Mouse (Mus musculus) gastrocnemius, adult 8-10 months (tissue): Measurements from ENCODE around the gene Gm13279. TPM values are rescaled to one million over a fixed set of nuclear protein-coding genes. Genes with fewer than 3 reads are reported as not detected.
"Not testable (repeated sequence)": the region's sequence is repeated elsewhere in the genome, so short reads cannot be mapped to it uniquely, and the experiment has no call there.

Experiments
- DNase-seq, 2 experiments: peaks; one replicate each; pipeline ENCODE4 v3.0.0; 2022; ENCODE audit warnings: low spot score in 2 of 2
- total RNA-seq, 4 experiments: library from RNA; stranded (reverse); gene quantifications; 2 replicates each; pipeline ENCODE4 v1.2.4; 2022

The Gm13279 gene
- total RNA-seq, 4 experiments from 2014 or later = not detected

GRCm38 (mm10) chr4:88793936-88794675, 3.1 kb upstream of the Gm13279 start, which contains the start of gene Gm13275:
Gene Gm13275 (plus strand): TSS chr4:88794487.
- peak; percentile 63 for DNase-seq

GRCm38 (mm10) chr4:88799365-88799764, 2.2 kb downstream of the Gm13279 start, which contains the start of gene Gm13285:
Gene Gm13285 (plus strand): TSS chr4:88799665.
- not testable (repeated sequence) for DNase-seq

GRCm38 (mm10) chr4:88802954-88803353, 5.8 kb downstream of the Gm13279 start, which contains the start of gene Gm13287:
Gene Gm13287 (plus strand): TSS chr4:88803254.
- not testable (repeated sequence) for DNase-seq

GRCm38 (mm10) chr4:88805231-88805630, 8.0 kb downstream of the Gm13279 start, which contains the start of gene Gm13288:
Gene Gm13288 (plus strand): TSS chr4:88805531.
- DNase-seq = not testable (repeated sequence)

- peak in 1 of 2 experiments; percentile 10 for DNase-seq
Measured at GRCm38 (mm10) chr4:88805761-88806160, 8.6 kb downstream of the Gm13279 start.

- DNase-seq = no peak
Measured at GRCm38 (mm10) chr4:88815928-88816327, 18.7 kb downstream of the Gm13279 start, which contains the start of gene Ifna7. Gene Ifna7 (plus strand): TSS chr4:88816228.

- no peak for DNase-seq
Measured at GRCm38 (mm10) chr4:88819659-88820058, 22.5 kb downstream of the Gm13279 start, which contains the start of gene Ifna11. Gene Ifna11 (plus strand): TSS chr4:88819959.

- DNase-seq = no peak
Measured at GRCm38 (mm10) chr4:88822995-88823394, 25.8 kb downstream of the Gm13279 start.

- not testable (repeated sequence) for DNase-seq
Measured at GRCm38 (mm10) chr4:88827116-88827515, 29.9 kb downstream of the Gm13279 start, which contains the start of gene Ifna6. Gene Ifna6 (plus strand): TSS chr4:88827416.

- no peak for DNase-seq
Measured at GRCm38 (mm10) chr4:88830523-88830922, 33.3 kb downstream of the Gm13279 start.

- not testable (repeated sequence) for DNase-seq
Measured at GRCm38 (mm10) chr4:88835225-88835624, 38.0 kb downstream of the Gm13279 start, which contains the start of gene Ifna5. Gene Ifna5 (plus strand): TSS chr4:88835525.

- no peak for DNase-seq
Measured at GRCm38 (mm10) chr4:88838828-88839227, 41.6 kb downstream of the Gm13279 start.

GRCm38 (mm10) chr4:88840058-88840457, 42.9 kb downstream of the Gm13279 start:
- no peak for DNase-seq

GRCm38 (mm10) chr4:88841438-88841911, 44.3 kb downstream of the Gm13279 start, which contains the start of gene Ifna4:
Gene Ifna4 (plus strand): TSS chr4:88841861.
- DNase-seq = no peak

- DNase-seq = no peak
Measured at GRCm38 (mm10) chr4:88845334-88845733, 48.1 kb downstream of the Gm13279 start.

Other genes with a start within 250 kb of the Gm13279 start
- gene Ifna15, start 239.2 kb upstream of the Gm13279 start, total RNA-seq = not detected
- not detected for gene Ifna14, start 225.6 kb upstream of the Gm13279 start, total RNA-seq
- not detected for gene Ifna9, start 205.0 kb upstream of the Gm13279 start, total RNA-seq
- gene Ifna12, start 194.0 kb upstream of the Gm13279 start, total RNA-seq = not detected
- gene C87499, start 163.0 kb upstream of the Gm13279 start, total RNA-seq = not detected
- gene Ifna13, start 152.9 kb upstream of the Gm13279 start, total RNA-seq = not detected
- gene Ifna16, start 120.5 kb upstream of the Gm13279 start, total RNA-seq = not detected
- not detected for gene Ifna2, start 113.5 kb upstream of the Gm13279 start, total RNA-seq
- gene Ifnab, start 106.0 kb upstream of the Gm13279 start, total RNA-seq = not detected
- under 1 TPM in 3 of 4 experiments, not detected in 1; 0.24 to 0.51 (median 0.38) TPM for gene Gm26566, start 75.6 kb upstream of the Gm13279 start, total RNA-seq
- gene Klhl9, start 74.9 kb upstream of the Gm13279 start, total RNA-seq = 10 to 100 TPM; 54.5 to 64.5 (median 57.9) TPM
- gene Gm13271, start 42.5 kb upstream of the Gm13279 start, total RNA-seq = not detected
- gene Gm13283, start 37.3 kb upstream of the Gm13279 start, total RNA-seq = not detected
- gene Gm13290, start 23.6 kb upstream of the Gm13279 start, total RNA-seq = not detected
- gene Gm13289, start 20.5 kb upstream of the Gm13279 start, total RNA-seq = not detected
- gene Gm13272, start 17.5 kb upstream of the Gm13279 start, total RNA-seq = not detected
- not detected for gene Ifnz, start 15.3 kb upstream of the Gm13279 start, total RNA-seq
- not detected for gene Gm13276, start 11.7 kb upstream of the Gm13279 start, total RNA-seq
- not detected for gene Gm13277, start 8.8 kb upstream of the Gm13279 start, total RNA-seq
- not detected for gene Gm13278, start 5.8 kb upstream of the Gm13279 start, total RNA-seq
- gene Gm13275, start 2.9 kb upstream of the Gm13279 start, total RNA-seq = not detected
- gene Gm13285, start 2.3 kb downstream of the Gm13279 start, total RNA-seq = not detected
- gene Gm13287, start 5.9 kb downstream of the Gm13279 start, total RNA-seq = not detected
- not detected for gene Gm13288, start 8.1 kb downstream of the Gm13279 start, total RNA-seq
- gene Ifna7, start 18.8 kb downstream of the Gm13279 start, total RNA-seq = not detected
- not detected for gene Ifna11, start 22.6 kb downstream of the Gm13279 start, total RNA-seq
- gene Ifna6, start 30.0 kb downstream of the Gm13279 start, total RNA-seq = not detected
- not detected for gene Ifna5, start 38.1 kb downstream of the Gm13279 start, total RNA-seq
- gene Ifna4, start 44.5 kb downstream of the Gm13279 start, total RNA-seq = not detected
- gene Ifna1, start 52.7 kb downstream of the Gm13279 start, total RNA-seq = not detected
- gene Ifne, start 82.8 kb downstream of the Gm13279 start, total RNA-seq = not detected